Mouse (Mus musculus) embryonic facial prominence, embryonic 13.5 days (tissue): Measurements from ENCODE around the gene Adam19. TPM values are rescaled to one million over a fixed set of nuclear protein-coding genes. Genes with fewer than 3 reads are reported as not detected.

ENCODE experiments used
- ATAC-seq: fragments of 200-750 bp; cut with Nextera tagmentation; 2 replicates; pipeline ENCODE4 v1.8.0; 2017; ENCODE audit warnings: low read depth; ENCODE audit not compliant: insufficient number of reproducible peaks, insufficient read depth, low FRiP score, low TSS enrichment
- H3K27ac ChIP-seq: fragments of 300-500 bp; sonication (generic); 2 replicates; pipeline ENCODE4 v1.5.1; 2015; ENCODE audit warnings: moderate library complexity, mild to moderate bottlenecking, inconsistent platforms
- H3K27me3 ChIP-seq: fragments of 300-500 bp; sonication (generic); 2 replicates; pipeline ENCODE4 v1.6.1; 2015; ENCODE audit warnings: mild to moderate bottlenecking, inconsistent platforms
- H3K36me3 ChIP-seq: fragments of 300-500 bp; sonication (generic); 2 replicates; pipeline ENCODE4 v1.6.1; 2015; ENCODE audit warnings: mild to moderate bottlenecking, inconsistent platforms
- H3K4me1 ChIP-seq: fragments of 300-500 bp; sonication (generic); 2 replicates; pipeline ENCODE4 v1.6.1; 2015; ENCODE audit warnings: inconsistent platforms
- H3K4me2 ChIP-seq: fragments of 300-500 bp; sonication (generic); 2 replicates; pipeline ENCODE4 v1.6.1; 2015; ENCODE audit warnings: moderate library complexity, mild to moderate bottlenecking, inconsistent platforms
- H3K4me3 ChIP-seq: fragments of 300-500 bp; sonication (generic); 2 replicates; pipeline ENCODE4 v1.5.1; 2015; ENCODE audit warnings: mild to moderate bottlenecking, inconsistent platforms
- H3K9ac ChIP-seq: fragments of 300-500 bp; sonication (generic); 2 replicates; pipeline ENCODE4 v1.6.1; 2015; ENCODE audit warnings: mild to moderate bottlenecking, inconsistent platforms
- H3K9me3 ChIP-seq: fragments of 300-500 bp; sonication (generic); 2 replicates; pipeline ENCODE4 v1.6.1; 2016; ENCODE audit warnings: inconsistent platforms
- WGBS: fragments of 180-500 bp; shearing (Covaris S2); methylation state at CpG from one replicate; pipeline ENCODE4 v1.1.7; 2015; ENCODE audit warnings: mixed read lengths; 5-methylcytosine and 5-hydroxymethylcytosine counted together
- polyA plus RNA-seq: library from polyadenylated mRNA; unstranded; fragments of >200 nt; fragmentation: Nextera tagmentation; extraction: Ambion mirVana; gene quantifications from 2 replicates; pipeline ENCODE4 v1.2.1, GENCODE M21; 2015

The Adam19 gene
- polyA plus RNA-seq, 1 experiment from 2014 or later: 9.7 TPM

DNA sequence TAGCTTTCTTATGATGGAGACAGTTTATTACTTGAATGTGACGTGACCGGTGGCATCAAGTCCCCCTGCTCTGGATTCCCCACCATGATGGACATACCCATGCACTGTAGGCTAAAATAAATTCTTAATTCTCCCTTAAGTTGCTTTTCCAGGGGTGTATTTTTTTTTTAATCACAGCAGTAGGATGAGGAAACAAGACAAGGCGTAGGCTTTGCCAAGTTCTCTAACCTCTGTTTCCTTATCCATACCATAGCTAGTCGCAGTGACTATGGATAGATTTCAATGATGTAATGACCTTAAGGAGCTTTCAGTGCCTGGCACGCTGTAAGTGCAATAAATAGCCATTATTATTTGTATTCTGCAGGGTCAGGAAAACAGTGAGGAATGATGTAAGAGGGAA is 21.5 kb downstream of the Adam19 start:
- Histone ChIP-seq H3K27ac (no peak overlapping the region), H3K4me2 (no peak overlapping the region), H3K27me3 (no peaks in the 10 kb centered on the region), H3K9ac (no peak overlapping the region), H3K9me3 (no peaks in the 10 kb centered on the region), H3K4me3 (no peak overlapping the region), H3K4me1 (peaks cover 28% of the 10 kb centered on the region), H3K36me3 (peaks cover 19% of the 10 kb centered on the region)
- no peak for ATAC-seq
- 91% methylated on average over 5 of the region's 5 CpGs for WGBS

DNA sequence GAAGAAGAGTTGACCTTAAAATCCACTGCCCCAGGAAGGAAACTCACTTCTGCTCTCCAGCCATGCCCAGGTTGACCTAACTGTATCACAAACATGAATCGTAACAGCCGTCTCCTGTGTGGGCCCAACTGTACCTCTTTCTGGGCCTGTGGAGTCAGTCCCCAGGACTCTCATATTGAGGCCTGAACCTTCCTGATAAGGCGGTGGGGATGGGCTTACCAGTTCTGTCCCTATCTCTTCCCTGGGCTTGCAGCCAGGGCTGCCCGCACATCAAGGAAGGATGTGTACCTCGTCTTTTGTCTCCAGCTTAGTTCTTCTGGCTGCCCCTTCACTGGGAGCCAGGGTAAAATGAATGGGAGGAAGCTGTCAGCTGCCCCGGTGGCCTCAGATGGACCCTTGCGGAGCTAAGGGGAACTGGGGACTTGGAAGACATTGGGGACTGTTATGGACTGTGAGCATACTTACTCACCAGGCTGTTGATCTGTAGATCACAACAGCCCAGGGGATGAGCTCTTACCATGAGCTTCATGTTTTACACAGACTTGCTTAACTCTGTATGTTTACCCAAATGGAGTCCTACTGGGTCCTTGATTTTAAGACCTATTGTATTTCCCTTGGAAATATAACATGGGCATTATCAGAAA is 22.1 kb downstream of the Adam19 start:
- Histone ChIP-seq H3K9me3 (no peaks in the 10 kb centered on the region), H3K27me3 (no peaks in the 10 kb centered on the region), H3K36me3 (peaks cover 19% of the 10 kb centered on the region), H3K4me2 (no peak overlapping the region), H3K4me3 (no peak overlapping the region), H3K9ac (no peak overlapping the region), H3K27ac (no peak overlapping the region), H3K4me1 (peaks cover 23% of the 10 kb centered on the region)
- ATAC-seq: no peak
- WGBS: 95% methylated on average over 7 of the region's 7 CpGs

DNA sequence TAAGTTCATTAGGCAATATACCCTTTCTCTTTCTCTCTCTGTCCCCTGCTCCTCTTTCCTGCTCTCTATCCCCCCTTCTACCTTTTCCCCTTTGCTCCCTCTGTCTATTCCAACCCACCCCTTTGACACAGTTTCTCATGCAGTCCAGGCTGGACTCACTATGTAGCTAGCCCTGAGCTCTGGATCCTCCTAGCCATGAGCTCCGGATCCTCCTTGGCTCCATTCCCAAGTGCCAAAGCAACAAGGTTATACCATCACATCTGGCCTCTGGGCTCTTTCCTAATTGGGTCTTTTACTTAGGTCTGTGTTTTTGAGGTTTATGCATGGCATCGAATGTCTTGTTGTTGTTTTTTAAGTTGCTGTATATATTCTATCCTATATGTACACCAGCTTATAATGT is 25.3 kb downstream of the Adam19 start:
- ATAC-seq: no peak
- Histone ChIP-seq H3K27me3 (no peaks in the 10 kb centered on the region), H3K4me3 (no peak overlapping the region), H3K9ac (no peak overlapping the region), H3K9me3 (no peaks in the 10 kb centered on the region), H3K4me2 (no peak overlapping the region), H3K27ac (no peak overlapping the region), H3K4me1 (peaks cover 12% of the 10 kb centered on the region), H3K36me3 (peaks cover 23% of the 10 kb centered on the region)
- WGBS: 87% methylated on average over 2 of the region's 2 CpGs

DNA sequence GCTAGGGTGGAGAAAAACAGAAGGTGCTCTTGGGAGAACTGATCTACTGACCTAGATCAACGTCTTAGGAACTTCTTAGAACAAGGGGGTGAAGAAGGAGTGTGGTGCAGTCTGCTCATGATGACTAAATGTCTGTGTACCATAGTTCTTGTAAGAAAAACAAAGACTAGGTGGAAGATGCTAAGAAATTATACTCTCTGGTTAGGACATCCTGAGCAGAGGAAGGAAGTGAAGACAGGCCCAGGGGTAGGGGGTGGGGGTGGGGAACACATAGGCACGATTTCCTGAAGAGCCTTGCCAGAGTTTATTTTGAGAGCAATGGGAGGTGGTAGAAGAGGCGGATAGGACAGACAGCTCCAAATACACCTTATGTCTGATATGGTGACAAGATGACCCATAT is 27.6 kb downstream of the Adam19 start:
- 68% methylated on average over 3 of the region's 3 CpGs for WGBS

DNA sequence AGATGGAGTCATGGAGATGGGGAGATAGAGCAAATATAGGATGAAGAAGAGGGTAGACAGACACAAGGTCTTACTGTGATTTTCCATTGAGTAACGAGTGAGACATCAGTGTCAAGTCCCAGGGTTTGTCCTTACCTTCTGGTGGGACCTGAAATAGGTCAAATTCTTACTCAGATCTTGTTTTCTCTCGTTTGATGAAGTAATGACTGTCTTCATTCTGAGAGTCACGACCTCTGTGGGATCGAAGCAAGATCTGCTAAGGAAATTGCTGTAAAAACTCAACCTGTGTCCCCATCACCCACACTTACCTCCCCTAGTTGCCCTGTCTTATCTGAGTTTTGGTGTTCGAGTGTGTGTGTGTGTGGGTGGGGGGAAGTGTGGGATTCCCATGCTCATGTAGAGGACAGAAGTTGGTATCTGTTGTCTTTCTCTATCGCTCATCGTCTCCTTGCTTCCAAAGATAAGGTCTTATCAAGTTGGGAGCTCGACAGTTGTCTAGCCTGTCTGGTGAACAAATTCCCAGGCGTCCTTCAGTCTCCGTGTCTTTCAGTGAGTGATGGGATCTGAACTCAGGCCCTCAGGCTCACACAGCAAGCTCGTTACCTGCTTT is 28.1 kb downstream of the Adam19 start:
- no peak overlapping the region for H3K27ac ChIP-seq
- no peak overlapping the region for H3K9ac ChIP-seq
- ATAC-seq: no peak
- WGBS: 89% methylated on average over 11 of the region's 11 CpGs
- H3K4me1 ChIP-seq: peaks cover 12% of the 10 kb centered on the region
- H3K36me3 ChIP-seq: peaks cover 4% of the 10 kb centered on the region; the same call in 1 of the 2 replicates
- H3K27me3 ChIP-seq: no peaks in the 10 kb centered on the region
- H3K4me2 ChIP-seq: no peak overlapping the region
- no peaks in the 10 kb centered on the region for H3K9me3 ChIP-seq
- H3K4me3 ChIP-seq: no peak overlapping the region

More for the DNA sequence above, 27.6 kb downstream of the Adam19 start:
- no peak overlapping the region for H3K9ac ChIP-seq
- peaks cover 12% of the 10 kb centered on the region for H3K4me1 ChIP-seq
- no peak overlapping the region for H3K4me2 ChIP-seq
- H3K4me3 ChIP-seq: no peak overlapping the region
- H3K9me3 ChIP-seq: no peaks in the 10 kb centered on the region
- peaks cover 9% of the 10 kb centered on the region; the same call in 1 of the 2 replicates for H3K36me3 ChIP-seq
- no peaks in the 10 kb centered on the region for H3K27me3 ChIP-seq
- ATAC-seq: no peak
- H3K27ac ChIP-seq: no peak overlapping the region

DNA sequence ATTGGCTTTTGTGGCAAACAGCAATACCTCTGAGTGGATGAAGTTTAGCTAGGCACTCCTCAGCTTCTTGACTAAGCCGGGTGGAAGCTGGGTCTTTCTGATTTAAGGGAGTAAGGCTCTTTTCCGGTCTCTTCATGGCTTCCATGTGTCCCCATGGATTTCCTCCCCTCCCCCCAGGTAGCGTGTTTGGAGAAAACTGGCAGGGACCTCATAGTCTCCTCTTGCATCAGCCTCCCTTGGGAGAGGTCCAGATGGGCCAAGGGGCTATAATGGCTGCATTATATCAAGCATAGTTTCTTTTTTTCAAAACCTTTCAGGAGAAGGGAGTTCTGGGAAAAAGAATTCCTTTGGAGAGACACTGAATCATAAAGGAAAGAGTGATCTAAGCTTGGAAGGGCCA is 28.8 kb downstream of the Adam19 start:
- WGBS: 73% methylated on average over 3 of the region's 3 CpGs
- Histone ChIP-seq H3K27me3 (no peaks in the 10 kb centered on the region), H3K4me2 (no peak overlapping the region), H3K9ac (no peak overlapping the region), H3K4me1 (peaks cover 15% of the 10 kb centered on the region), H3K9me3 (no peaks in the 10 kb centered on the region), H3K27ac (no peak overlapping the region), H3K36me3 (peaks cover 4% of the 10 kb centered on the region; the same call in 1 of the 2 replicates), H3K4me3 (no peak overlapping the region)
- no peak for ATAC-seq

DNA sequence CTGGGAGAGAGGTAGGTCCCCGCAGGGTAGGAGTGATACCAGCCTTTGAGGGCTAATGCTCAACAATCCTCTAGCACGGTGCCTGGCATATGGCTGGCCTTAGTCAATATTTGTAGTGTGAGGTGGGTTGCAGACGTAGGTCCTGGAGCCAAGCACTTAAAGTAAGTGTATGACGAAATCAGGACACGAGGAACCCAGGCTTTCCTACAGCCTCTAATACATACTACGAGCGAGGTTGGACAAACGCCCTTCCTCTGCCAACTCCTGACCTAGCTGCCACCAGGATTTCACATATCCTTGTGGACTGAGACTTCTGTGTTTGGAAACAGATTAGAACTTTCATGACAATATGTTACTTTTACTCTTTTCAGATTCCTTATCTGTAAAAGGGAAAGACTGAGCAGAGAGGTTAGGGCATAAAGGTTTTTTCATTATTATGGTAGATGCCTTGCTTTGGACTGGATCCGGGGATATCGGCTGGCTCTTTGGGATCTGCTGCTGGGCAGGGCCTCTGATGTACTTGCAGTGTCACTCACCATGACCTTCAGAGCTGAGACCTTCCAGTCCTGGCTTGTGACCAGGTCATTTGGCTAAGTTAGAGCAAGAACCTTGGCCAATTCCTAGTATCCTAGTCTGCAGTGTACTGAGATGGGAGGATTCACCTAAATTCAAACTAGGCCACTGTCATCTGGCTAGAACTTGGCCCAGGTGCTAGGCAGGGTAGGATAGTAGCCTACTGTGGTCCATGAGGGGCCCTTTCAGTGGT is 29.8 kb downstream of the Adam19 start:
- Histone ChIP-seq H3K4me3 (no peak overlapping the region), H3K9me3 (no peaks in the 10 kb centered on the region), H3K4me2 (no peak overlapping the region), H3K27me3 (no peaks in the 10 kb centered on the region), H3K9ac (no peak overlapping the region), H3K36me3 (peaks cover 4% of the 10 kb centered on the region; the same call in 1 of the 2 replicates), H3K4me1 (peaks cover 15% of the 10 kb centered on the region), H3K27ac (no peak overlapping the region)
- whole genome bisulfite sequencing: 95% methylated on average over 10 of the region's 10 CpGs
- no peak for ATAC-seq

DNA sequence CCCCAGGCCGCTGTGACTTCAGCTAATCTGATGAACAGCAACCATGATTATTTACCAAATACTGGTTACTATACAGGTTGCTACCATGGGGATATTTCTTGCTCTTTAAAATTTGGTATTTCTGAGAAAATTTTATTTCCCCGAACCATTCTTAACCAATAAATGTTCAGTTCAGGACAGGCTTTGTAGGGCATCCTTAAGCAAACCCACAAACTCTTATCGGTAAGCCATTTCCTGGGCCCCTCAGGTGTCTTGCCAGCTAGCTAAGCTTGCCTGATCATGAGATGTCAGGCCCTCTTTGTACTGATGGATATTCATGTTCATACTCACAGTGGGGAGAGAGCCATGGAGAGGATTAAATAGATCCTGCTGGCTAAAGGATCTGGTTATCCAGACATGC is 30.7 kb downstream of the Adam19 start:
- Histone ChIP-seq H3K9me3 (no peaks in the 10 kb centered on the region), H3K36me3 (peaks cover 4% of the 10 kb centered on the region; the same call in 1 of the 2 replicates), H3K4me1 (peaks cover 11% of the 10 kb centered on the region; the same call in 1 of the 2 replicates), H3K4me3 (no peak overlapping the region), H3K27me3 (no peaks in the 10 kb centered on the region), H3K9ac (no peak overlapping the region), H3K4me2 (no peak overlapping the region), H3K27ac (no peak overlapping the region)
- 86% methylated on average over 3 of the region's 3 CpGs for WGBS
- no peak for ATAC-seq

DNA sequence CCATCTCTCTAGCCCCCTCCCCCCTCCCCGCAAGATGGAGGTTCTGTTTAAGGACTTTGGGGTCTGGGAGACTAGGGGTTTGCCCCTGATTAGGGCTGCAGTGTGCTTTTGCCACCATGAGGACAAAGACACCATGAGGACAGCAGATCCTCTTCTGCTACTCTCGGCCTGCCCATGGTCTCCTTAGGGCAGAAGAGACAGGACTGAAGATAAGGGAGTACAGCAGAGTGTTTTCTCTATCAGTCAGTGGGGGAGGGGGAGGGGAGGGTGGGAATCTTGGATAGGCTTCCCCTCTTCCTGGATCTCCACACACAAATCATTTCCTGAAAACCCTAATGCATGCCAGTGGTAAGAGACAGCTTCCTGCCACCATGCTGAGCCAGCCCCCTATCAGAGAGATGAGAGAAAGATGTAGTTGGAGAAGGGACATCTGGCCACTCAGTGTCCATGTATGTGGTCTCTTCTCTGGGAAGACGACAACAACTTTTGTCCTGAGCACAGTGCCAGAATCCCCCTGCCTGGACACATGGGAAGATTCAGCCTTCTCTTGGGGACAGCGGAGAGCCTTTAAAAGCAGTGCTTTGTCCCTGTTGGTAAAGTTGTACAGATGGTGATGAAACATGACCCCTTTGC is 33.4 kb downstream of the Adam19 start:
- no peaks in the 10 kb centered on the region for H3K9me3 ChIP-seq
- no peak overlapping the region for H3K9ac ChIP-seq
- ATAC-seq: no peak
- H3K27ac ChIP-seq: no peak overlapping the region
- H3K4me2 ChIP-seq: no peak overlapping the region
- H3K4me3 ChIP-seq: no peak overlapping the region
- peaks cover 11% of the 10 kb centered on the region; the same call in 1 of the 2 replicates for H3K4me1 ChIP-seq
- peaks cover 3% of the 10 kb centered on the region; the same call in 1 of the 2 replicates for H3K36me3 ChIP-seq
- no peaks in the 10 kb centered on the region for H3K27me3 ChIP-seq
- 66% methylated on average over 4 of the region's 4 CpGs for WGBS

DNA sequence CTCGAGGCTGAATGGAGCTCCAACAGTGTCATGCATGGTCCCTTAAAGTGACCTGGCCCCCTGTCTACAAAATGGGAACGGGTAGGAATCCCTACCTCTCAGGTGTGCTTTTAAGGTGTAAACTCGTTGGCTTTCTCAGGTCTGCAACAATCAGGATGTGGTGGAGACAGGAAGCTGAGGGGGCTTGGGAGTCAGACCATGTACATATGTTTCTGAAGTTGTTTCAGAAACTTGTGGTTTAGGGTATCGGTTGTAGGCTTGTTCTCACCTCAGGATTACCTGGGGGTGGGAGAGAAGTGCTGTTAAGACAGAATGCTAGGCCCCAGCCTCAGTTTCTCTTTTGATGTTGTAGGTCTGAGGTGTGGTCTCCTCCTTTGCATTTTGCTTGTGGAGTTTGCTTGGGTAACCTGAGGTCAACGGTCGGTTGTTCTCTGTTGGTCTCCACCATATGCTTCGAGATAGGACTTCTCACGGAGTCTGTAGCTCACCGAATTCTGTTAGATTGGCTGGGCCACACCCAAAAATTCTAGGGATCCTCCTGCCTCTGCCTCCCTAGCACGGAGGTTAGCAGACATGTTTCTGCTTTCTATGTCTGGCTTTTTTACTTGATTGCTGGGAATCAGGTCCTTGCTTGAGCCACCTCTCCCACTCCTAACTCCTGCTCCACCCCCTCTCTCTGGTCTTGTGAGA is 34.4 kb downstream of the Adam19 start:
- WGBS: 92% methylated on average over 10 of the region's 10 CpGs

More for the DNA sequence above, 34.4 kb downstream of the Adam19 start:
- peaks cover 13% of the 10 kb centered on the region for H3K36me3 ChIP-seq
- H3K4me1 ChIP-seq: 0 out of 2 replicates have a peak, but pooled peaks cover 7% of the 10 kb centered on the region
- H3K27ac ChIP-seq: no peak overlapping the region
- H3K4me2 ChIP-seq: no peak overlapping the region
- ATAC-seq: no peak
- H3K4me3 ChIP-seq: no peak overlapping the region
- H3K9ac ChIP-seq: no peak overlapping the region
- H3K9me3 ChIP-seq: no peaks in the 10 kb centered on the region
- no peaks in the 10 kb centered on the region for H3K27me3 ChIP-seq
